Mouse (Mus musculus) mature B cell (primary cell): ENCODE measurements at regions not wholly inside any gene's neighbourhood (a gene's known extent, or its start where the extent isn't known, plus 50 kb on each side); places are given as distances from the start of the nearest gene placed in this dataset.

ENCODE experiments used
- in situ Hi-C: fragments of 300-500 bp; cut with MboI; formaldehyde crosslinking; loops from 2 replicates; pipeline ENCODE4 v1.14.3; 2019

DNA sequence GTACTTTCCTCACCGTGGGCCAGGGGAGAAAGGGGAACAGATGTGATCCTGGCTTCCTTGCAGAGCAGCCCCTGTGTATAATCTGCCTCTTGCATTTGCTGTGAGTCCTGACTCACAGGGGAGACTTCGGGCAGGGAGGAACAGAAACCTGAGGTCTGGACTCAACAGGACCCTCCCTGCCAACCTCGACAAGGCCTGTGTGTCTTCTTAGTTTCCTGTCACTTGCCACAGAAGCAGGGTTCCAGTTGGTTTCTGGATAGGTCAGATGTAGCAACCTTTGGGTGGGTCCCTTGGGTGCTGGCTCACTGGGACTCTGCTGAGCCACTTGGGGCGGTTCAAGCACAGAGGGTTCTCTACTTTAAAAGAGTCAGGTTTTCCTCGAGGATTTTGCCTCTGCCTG lies 292.3 kb upstream of the Id2 start:
- in situ Hi-C loops: no loop called here

- in situ Hi-C loops: no loop called here
These were observed 290.9 kb upstream of the Id2 start for GRCm38 (mm10) chr12:25387791-25388280.

DNA sequence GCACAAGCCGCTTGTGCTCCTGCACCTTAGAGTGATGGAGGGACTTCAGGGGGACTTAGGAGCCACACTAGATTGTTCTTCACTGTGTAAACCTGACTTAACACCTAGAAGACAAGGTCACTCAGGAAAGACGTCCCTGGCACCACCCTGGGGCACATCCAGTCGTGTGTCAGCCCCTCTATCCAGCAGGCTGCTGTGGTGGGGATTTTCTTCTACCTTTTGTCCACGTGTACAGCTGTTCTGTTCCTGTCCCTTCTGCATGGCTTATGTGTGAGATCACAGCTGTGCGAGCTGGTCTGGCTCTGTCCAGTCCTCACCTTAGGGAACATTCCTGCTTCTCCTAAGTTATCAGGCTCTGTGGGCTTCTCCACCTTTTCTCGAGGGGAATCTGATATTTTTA lies 286.0 kb upstream of the Id2 start:
- in situ Hi-C loops: no loop called here

DNA sequence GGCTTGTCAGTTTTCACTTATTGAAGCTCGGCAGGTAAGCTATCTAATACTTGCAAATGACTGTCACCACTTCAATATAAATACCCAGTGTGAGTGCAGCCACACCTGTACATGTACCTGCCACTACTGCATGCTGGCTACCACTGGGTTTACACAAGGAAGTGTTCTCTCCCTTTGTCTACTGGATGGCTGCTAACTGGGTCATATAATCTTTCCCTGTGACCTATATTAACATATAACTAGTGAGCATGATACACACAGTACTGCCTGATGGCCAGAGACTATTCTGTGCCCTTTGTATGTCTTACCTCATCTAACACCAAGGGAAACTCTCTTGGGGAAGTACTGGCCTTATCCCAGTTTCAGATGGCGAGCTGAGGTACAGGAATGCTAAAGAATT lies 285.5 kb upstream of the Id2 start:
- in situ Hi-C loops: no loop called here

DNA sequence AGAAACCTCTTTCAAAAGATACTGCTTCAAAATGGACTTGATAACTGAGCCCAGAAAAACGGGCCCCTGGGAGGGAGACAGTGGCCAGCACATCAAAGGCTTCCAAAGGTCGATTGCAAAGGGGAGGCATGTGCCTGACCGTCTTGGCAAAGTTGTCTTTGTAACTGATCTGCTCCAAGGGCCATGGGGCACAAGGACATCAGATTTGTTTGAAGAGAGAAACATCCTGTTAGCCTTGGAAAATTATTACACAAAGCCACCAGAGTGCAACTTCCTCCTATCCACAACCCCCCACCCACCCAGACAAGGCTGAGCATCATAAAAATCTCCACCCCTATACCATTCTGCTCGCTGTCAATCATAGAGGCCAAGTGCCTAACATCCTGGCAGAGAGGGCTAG lies 284.7 kb upstream of the Id2 start:
- in situ Hi-C loops: no loop called here

- in situ Hi-C loops: no loop called here
These were observed 283.1 kb upstream of the Id2 start for GRCm38 (mm10) chr12:25379996-25380395.

GRCm38 (mm10) chr12:25379016-25379415 lies 282.1 kb upstream of the Id2 start:
- in situ Hi-C loops: no loop called here

- in situ Hi-C loops: no loop called here
These were observed 281.2 kb upstream of the Id2 start for GRCm38 (mm10) chr12:25378036-25378645.

GRCm38 (mm10) chr12:25376451-25376850 lies 279.5 kb upstream of the Id2 start:
- in situ Hi-C loops: no loop called here

DNA sequence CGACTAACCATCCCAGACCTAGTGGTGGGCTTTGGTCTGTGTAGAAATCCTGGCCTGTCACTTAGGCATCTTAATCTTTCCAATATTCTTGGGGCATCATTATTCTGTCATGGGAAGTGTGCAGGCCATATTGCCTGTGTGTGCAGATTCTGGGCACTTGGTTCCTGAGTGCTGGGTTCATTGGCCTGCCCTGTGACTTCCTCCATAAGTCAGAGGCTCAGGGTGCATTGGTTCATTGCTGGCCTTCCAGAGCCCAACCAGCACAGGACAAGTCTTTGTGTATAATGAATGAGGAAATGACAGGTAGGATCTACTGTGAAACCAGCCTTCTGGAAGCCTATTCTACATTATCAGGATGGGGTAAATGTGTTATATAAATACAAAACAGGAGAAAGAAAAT lies 270.6 kb upstream of the Id2 start:
- in situ Hi-C loops: no loop called here

DNA sequence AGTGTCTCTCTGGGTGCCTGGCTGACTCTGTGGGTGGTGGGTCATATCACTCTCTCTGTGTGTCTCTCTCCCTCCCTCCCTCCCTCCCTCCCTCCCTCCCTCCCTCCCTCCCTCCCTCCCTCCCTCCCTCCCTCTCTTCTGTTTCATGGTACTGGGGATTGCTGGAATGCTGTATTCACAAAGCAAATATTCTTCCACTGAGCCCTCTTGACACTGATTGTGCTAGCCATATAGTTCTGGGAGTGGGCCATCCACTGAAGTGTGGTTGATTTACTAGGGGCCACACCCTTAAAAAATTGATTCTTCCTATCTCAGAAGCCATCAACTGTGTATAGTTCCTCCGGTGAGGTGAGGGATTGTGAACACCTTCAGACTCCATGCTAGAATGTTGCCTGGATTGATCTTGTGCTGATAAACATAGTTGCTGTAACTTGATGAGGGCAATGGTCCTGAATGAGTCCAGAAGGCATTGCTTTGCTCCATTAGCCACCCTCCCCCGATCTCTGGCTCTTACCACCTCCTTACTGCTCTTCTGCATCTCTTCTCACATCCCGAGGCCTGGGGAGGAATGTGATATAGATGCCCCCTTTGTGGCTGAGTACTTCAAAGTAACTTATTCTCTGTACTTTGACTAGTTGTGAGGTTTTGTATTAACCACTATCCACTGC lies 268.8 kb upstream of the Id2 start:
- in situ Hi-C loops: no loop called here

- in situ Hi-C loops: no loop called here
These were observed 268.1 kb upstream of the Id2 start for GRCm38 (mm10) chr12:25364966-25365568.

DNA sequence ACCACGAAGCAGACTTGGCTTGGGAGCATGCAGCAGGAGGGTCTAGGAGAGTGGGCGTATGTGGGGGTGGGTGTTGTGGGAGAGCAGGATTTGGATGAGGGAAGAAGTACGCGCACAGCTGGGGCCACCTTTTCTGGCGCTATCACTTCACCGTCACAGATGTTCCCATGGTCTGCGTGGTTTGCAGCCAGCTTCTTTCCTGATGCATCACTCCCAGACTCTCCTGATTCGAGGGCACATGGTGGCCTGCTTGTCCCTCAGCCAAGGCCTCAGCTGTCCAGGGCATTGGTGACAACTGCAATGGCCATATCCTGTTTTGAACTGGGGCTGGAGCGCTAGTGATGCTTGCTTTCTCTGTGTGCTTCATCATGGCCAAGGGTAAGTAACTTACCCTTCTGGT lies 266.9 kb upstream of the Id2 start:
- in situ Hi-C loops: no loop called here

- in situ Hi-C loops: no loop called here
These were observed 266.4 kb upstream of the Id2 start for GRCm38 (mm10) chr12:25363341-25363740.

GRCm38 (mm10) chr12:25362771-25363170 lies 265.8 kb upstream of the Id2 start:
- in situ Hi-C loops: no loop called here

DNA sequence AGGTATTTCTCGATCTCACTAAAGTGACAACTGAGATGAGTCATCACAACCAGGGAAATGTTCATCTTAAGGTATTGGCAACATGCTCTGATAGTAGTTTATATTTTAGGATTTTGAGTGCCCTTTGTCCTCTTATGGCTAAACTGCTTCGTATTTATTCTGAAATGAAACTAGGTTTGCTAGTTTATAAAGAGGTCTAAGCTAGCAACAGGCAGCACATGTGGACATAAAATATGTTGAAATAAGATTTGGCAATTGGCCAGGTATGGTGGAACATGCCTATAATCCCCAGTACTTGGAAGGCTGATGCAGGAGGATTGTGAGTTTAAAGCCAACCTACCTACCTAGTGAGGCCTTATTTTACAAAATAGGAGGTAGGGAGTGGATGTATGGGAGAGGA lies 263.8 kb upstream of the Id2 start:
- in situ Hi-C loops: no loop called here

- in situ Hi-C loops: no loop called here
These were observed 263.0 kb upstream of the Id2 start for GRCm38 (mm10) chr12:25359931-25360330.

- in situ Hi-C loops: no loop called here
These were observed 262.0 kb upstream of the Id2 start for GRCm38 (mm10) chr12:25358846-25359525.

- in situ Hi-C loops: no loop called here
These were observed 259.8 kb upstream of the Id2 start for GRCm38 (mm10) chr12:25356774-25357173.

DNA sequence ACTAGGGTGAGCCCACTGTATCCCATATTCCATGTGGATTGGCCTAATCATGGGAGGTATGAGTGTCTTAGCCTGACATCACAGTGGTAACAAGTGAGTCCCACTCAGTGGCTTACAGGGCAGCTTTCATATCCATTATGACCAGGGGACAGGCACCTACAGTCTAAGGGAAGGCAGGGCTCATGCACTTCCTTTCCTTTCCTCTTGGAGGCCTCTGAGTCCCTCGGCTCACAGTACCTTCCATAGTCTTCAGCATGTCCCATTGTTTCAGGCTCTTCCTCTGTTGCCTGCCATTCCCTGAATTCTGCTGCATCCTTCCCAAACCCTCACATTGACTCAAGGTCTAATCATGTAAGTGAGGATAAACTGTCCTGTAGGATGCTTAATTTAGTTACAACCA lies 258.3 kb upstream of the Id2 start:
- in situ Hi-C loops: no loop called here

- in situ Hi-C loops: no loop called here
These were observed 256.5 kb upstream of the Id2 start for GRCm38 (mm10) chr12:25353402-25353896.

GRCm38 (mm10) chr12:25352160-25352559 lies 255.2 kb upstream of the Id2 start:
- in situ Hi-C loops: no loop called here

GRCm38 (mm10) chr12:25344354-25344753 lies 247.4 kb upstream of the Id2 start:
- in situ Hi-C loops: no loop called here
